Mouse (Mus musculus) CH12.LX (cell line): ENCODE results near the gene Zscan29. TPM values are rescaled to one million over a fixed set of nuclear protein-coding genes. Genes with fewer than 3 reads are reported as not detected.
"Not testable (repeated sequence)": the region's sequence is repeated elsewhere in the genome, so short reads cannot be mapped to it uniquely, and the experiment has no call there.

ENCODE experiments used
- DNase-seq: peaks from one replicate; pipeline ENCODE4 v3.0.0-alpha.2; 2013; ENCODE audit errors: extremely low read depth
- H3K27ac ChIP-seq: 2 replicates; pipeline ENCODE4 v1.5.1; 2012; ENCODE audit warnings: low read depth, mild to moderate bottlenecking, control low read depth, moderate library complexity; ENCODE audit not compliant: insufficient read depth
- H3K27me3 ChIP-seq: replicated peaks from 2 replicates; pipeline ENCODE3; 2012; ENCODE audit warnings: inconsistent platforms
- H3K36me3 ChIP-seq, 2 experiments: replicated peaks in 1 of 2; 2 replicates each; pipeline versions ENCODE3 to v1.6.1; 2012; ENCODE audit warnings: inconsistent platforms in 1 of 2, low read length in 1 of 2, mild to moderate bottlenecking in 1 of 2, mixed read lengths in 1 of 2, moderate library complexity in 1 of 2; ENCODE audit not compliant: control insufficient read depth in 1 of 2, insufficient read depth in 1 of 2
- H3K4me1 ChIP-seq, 2 experiments: 2 replicates each; pipeline ENCODE4 v1.6.1; 2012; ENCODE audit warnings: inconsistent platforms in 1 of 2, moderate library complexity in 1 of 2; ENCODE audit not compliant: insufficient read depth in 2 of 2, control insufficient read depth in 1 of 2
- H3K4me2 ChIP-seq: 2 replicates; pipeline ENCODE4 v1.6.1; 2012; ENCODE audit warnings: low read depth, mild to moderate bottlenecking, control low read depth; ENCODE audit not compliant: poor library complexity, insufficient read depth, severe bottlenecking
- H3K4me3 ChIP-seq, 3 experiments: fragments of 150-350 bp in 1 of 3; sonication (generic) in 1 of 3; replicated peaks in 1 of 3; 2 replicates each; pipeline versions ENCODE3 to v1.5.1; 2011 to 2012; ENCODE audit warnings: low read depth in 2 of 3, low read length in 2 of 3, mild to moderate bottlenecking in 2 of 3, moderate library complexity in 2 of 3, control low read depth in 1 of 3, improper control_type of control experiment in 1 of 3, inconsistent platforms in 1 of 3, mixed read lengths in 1 of 3; ENCODE audit not compliant: poor library complexity in 1 of 3
- H3K79me2 ChIP-seq: replicated peaks from 2 replicates; pipeline ENCODE4 v1.6.1; 2012; ENCODE audit warnings: mild to moderate bottlenecking, moderate library complexity; ENCODE audit not compliant: control insufficient read depth, poor library complexity, insufficient read depth, severe bottlenecking; ENCODE audit errors: extremely low read depth
- H3K9ac ChIP-seq: 2 replicates; pipeline ENCODE4 v1.6.1; 2012; ENCODE audit warnings: low read depth, mild to moderate bottlenecking, control low read depth, moderate library complexity; ENCODE audit not compliant: insufficient read depth
- H3K9me3 ChIP-seq: replicated peaks from 2 replicates; pipeline ENCODE3; 2012; ENCODE audit warnings: low read length, inconsistent platforms, mixed read lengths
- BHLHE40 ChIP-seq: IDR thresholded peaks from 2 replicates; pipeline ENCODE4 v1.6.1; 2011; ENCODE audit warnings: mild to moderate bottlenecking, low read depth, low read length, improper control_type of control experiment
- CTCF ChIP-seq, 2 experiments: IDR thresholded peaks in 1 of 2; conservative IDR thresholded peaks in 1 of 2; 2 replicates each; pipeline ENCODE4 v1.5.1; 2011 to 2012; ENCODE audit warnings: low read depth in 2 of 2, low read length in 2 of 2, improper control_type of control experiment in 1 of 2, inconsistent platforms in 1 of 2, mild to moderate bottlenecking in 1 of 2, moderate library complexity in 1 of 2
- ETS1 ChIP-seq: conservative IDR thresholded peaks from 2 replicates; pipeline ENCODE4 v1.6.1; 2012; ENCODE audit warnings: low read depth, mild to moderate bottlenecking, inconsistent platforms, low read length, improper control_type of control experiment, moderate library complexity
- HCFC1 ChIP-seq: IDR thresholded peaks from 2 replicates; pipeline ENCODE4 v1.6.1; 2012; ENCODE audit warnings: low read depth, mild to moderate bottlenecking, inconsistent platforms, low read length, improper control_type of control experiment
- IRF4 ChIP-seq: IDR thresholded peaks from 2 replicates; pipeline ENCODE4 v1.6.1; 2014; ENCODE audit warnings: low read depth, mild to moderate bottlenecking, inconsistent platforms, low read length, improper control_type of control experiment
- JUN ChIP-seq: IDR thresholded peaks from 2 replicates; pipeline ENCODE4 v1.6.1; 2011; ENCODE audit warnings: low read depth, mild to moderate bottlenecking, low read length, improper control_type of control experiment, moderate library complexity; ENCODE audit not compliant: insufficient read depth
- JUND ChIP-seq: conservative IDR thresholded peaks from 2 replicates; pipeline ENCODE4 v1.6.1; 2011; ENCODE audit warnings: low read depth, low read length, improper control_type of control experiment
- MYC ChIP-seq: IDR thresholded peaks from 2 replicates; pipeline ENCODE4 v1.6.1; 2011; ENCODE audit warnings: low read depth, mild to moderate bottlenecking, improper control_type of control experiment, low read length
- NRF1 ChIP-seq: IDR thresholded peaks from 2 replicates; pipeline ENCODE4 v1.6.1; 2014; ENCODE audit warnings: low read depth, mild to moderate bottlenecking, inconsistent platforms, low read length, improper control_type of control experiment, moderate library complexity
- PAX5 ChIP-seq: IDR thresholded peaks from 2 replicates; pipeline ENCODE4 v1.6.1; 2012; ENCODE audit warnings: low read length, inconsistent platforms, mixed read lengths
- POLR2A ChIP-seq: IDR thresholded peaks from 2 replicates; pipeline ENCODE4 v1.6.1; 2011; ENCODE audit warnings: low read depth, mild to moderate bottlenecking, improper control_type of control experiment, low read length
- POLR2AphosphoS2 ChIP-seq: IDR thresholded peaks from 2 replicates; pipeline ENCODE4 v1.6.1; 2011; ENCODE audit warnings: low read depth, low read length, improper control_type of control experiment
- SIN3A ChIP-seq: IDR thresholded peaks from 2 replicates; pipeline ENCODE4 v1.6.1; 2012; ENCODE audit warnings: low read length, improper control_type of control experiment, inconsistent platforms
- TCF12 ChIP-seq: IDR thresholded peaks from 2 replicates; pipeline ENCODE4 v1.6.1; 2014; ENCODE audit warnings: low read depth, mild to moderate bottlenecking, inconsistent platforms, low read length, improper control_type of control experiment
- UBTF ChIP-seq: IDR thresholded peaks from 2 replicates; pipeline ENCODE4 v1.6.1; 2012; ENCODE audit warnings: low read depth, mild to moderate bottlenecking, inconsistent platforms, low read length, improper control_type of control experiment, moderate library complexity
- ZMIZ1 ChIP-seq: IDR thresholded peaks from 2 replicates; pipeline ENCODE4 v1.6.1; 2012; ENCODE audit warnings: low read depth, mild to moderate bottlenecking, inconsistent platforms, low read length, improper control_type of control experiment
- ZNF384 ChIP-seq: IDR thresholded peaks from 2 replicates; pipeline ENCODE4 v1.6.1; 2012; ENCODE audit warnings: low read depth, low read length, improper control_type of control experiment, inconsistent platforms
- dilution Hi-C: fragments of 300-500 bp; cut with MboI; formaldehyde crosslinking; loops from 2 replicates; pipeline ENCODE4 v1.14.3; 2020; ENCODE audit warnings: low sequenced_read_pairs; ENCODE audit not compliant: extremely low pct_unique_long_range_greater_than_20kb, extremely low pct_ligation_motif_present
- in situ Hi-C: fragments of 300-500 bp; cut with MboI; formaldehyde crosslinking; loops from 3 replicates; pipeline ENCODE4 v1.14.3; 2019; ENCODE audit warnings: low sequenced_read_pairs, low pct_ligation_motif_present, low pct_unique_long_range_greater_than_20kb, mixed read lengths
- polyA plus RNA-seq: library from polyadenylated mRNA; unstranded; fragments of >175 nt; gene quantifications from 2 replicates; pipeline ENCODE4 v1.2.1, GENCODE M21; 2012; ENCODE audit warnings: low read depth; ENCODE audit not compliant: insufficient read length
- total RNA-seq, 2 experiments: library from RNA; depleted of rRNA; stranded (reverse); fragments of 300-350 nt in 1 of 2; fragments of >200 nt in 1 of 2; gene quantifications; 2 replicates each; pipeline ENCODE4 v1.2.3; 2012 to 2014

Zscan29 gene
- total and polyA plus RNA-seq, 3 experiments, result 4.9 to 7.3 (median 6.8) TPM

DNA sequence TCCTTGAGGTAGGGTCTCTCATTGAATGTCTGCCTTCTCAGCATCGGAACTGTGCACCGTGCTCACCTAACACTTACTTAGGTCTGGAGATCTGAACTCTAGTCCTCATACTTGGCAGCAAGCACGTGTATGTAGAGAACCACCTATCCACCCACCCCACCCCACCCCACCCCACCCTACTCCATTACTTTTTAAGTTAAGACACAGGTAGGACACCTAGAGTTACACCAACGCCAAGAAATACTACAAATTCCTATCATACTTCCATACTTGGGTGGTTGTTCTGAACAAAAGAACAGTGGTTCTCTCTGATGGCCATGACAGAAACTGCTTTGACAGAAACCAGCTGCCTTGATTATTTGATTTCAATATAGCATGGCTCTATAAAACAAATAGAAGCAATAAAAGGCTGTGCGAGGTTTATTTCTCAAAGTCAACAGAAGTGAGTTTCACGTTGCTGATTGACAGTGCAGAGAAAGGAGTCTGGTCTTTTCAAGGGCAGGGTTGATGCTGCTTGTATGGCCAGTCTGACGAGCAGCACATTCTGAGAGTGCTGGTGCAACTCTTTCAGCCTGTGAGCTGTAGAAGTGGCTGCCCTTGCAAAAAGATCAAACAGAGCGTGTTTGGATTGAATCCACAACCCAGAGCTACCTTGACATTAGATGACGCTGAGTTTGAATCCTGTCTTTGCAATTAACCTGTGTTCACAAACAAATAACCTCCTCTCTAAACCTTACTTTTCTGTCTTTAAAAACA, 41.9 kb downstream of the Zscan29 start:
- dilution Hi-C loops (no loop called here), in situ Hi-C loops (no loop called here)
- Histone ChIP-seq H3K9me3 (no peaks in the 10 kb centered on the region), H3K4me3 (no peak overlapping the region), H3K27me3 (no peaks in the 10 kb centered on the region), H3K4me1 (no peaks in the 10 kb centered on the region), H3K79me2 (no peaks in the 10 kb centered on the region), H3K27ac (no peak overlapping the region), H3K4me2 (no peak overlapping the region), H3K9ac (no peak overlapping the region), H3K36me3 (no peaks in the 10 kb centered on the region)
- TF ChIP-seq JUN, result no peak
- TF ChIP-seq POLR2AphosphoS2, result no peak
- TF ChIP-seq POLR2A, result no peak
- TF ChIP-seq BHLHE40, result no peak
- no peak for TF ChIP-seq ETS1
- TF ChIP-seq ZNF384, result no peak
- TF ChIP-seq CTCF (conservative IDR thresholded peaks at IDR 0.05 in 1 of 2, IDR thresholded peaks at IDR 0.05 in 1 of 2; ENCODE audit: low read depth in 2 of 2, low read length in 2 of 2), result no peak
- no peak for TF ChIP-seq HCFC1
- no peak for TF ChIP-seq MYC
- no peak for TF ChIP-seq IRF4
- no peak for DNase-seq

DNA sequence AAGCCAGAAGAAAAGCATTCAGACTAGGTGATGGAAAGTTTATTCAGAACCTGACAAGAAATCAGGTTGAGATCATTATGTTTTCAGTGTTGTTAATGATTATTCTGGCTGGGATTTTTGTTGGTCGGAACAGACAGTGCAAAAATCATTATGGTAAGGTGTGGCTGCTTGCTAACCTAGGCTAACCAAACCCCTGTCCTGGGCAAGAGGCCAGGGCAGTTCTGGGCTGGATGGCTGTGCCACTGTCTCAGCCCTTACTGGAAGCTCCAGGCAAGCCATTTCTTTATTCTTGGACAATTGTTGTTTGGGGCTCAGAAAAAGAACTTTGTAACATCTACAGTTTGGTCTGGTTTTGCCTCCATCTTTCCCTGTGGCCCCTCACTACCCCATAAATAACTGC, 43.4 kb downstream of the Zscan29 start:
- in situ Hi-C loops, result no loop called here
- no peaks in the 10 kb centered on the region for H3K79me2 ChIP-seq
- dilution Hi-C loops, result no loop called here
- no peak overlapping the region for H3K4me3 ChIP-seq
- TF ChIP-seq HCFC1 (no peak), JUND (no peak), PAX5 (no peak), POLR2A (no peak), JUN (no peak), SIN3A (no peak), ZMIZ1 (no peak), TCF12 (no peak), UBTF (no peak), NRF1 (no peak)
- H3K27me3 ChIP-seq, result no peaks in the 10 kb centered on the region
- H3K4me1 ChIP-seq, result no peaks in the 10 kb centered on the region
- no peak for DNase-seq
- no peak overlapping the region for H3K4me2 ChIP-seq
- H3K27ac ChIP-seq, result no peak overlapping the region
- H3K36me3 ChIP-seq, result no peaks in the 10 kb centered on the region
- no peak overlapping the region for H3K9ac ChIP-seq
- no peaks in the 10 kb centered on the region for H3K9me3 ChIP-seq

- DNase-seq, dilution Hi-C loops: not testable (repeated sequence)
Observed at GRCm38 (mm10) chr2:121126302-121126701, 44.6 kb downstream of the Zscan29 start.

More at GRCm38 (mm10) chr2:121126302-121126701, 44.6 kb downstream of the Zscan29 start:
- H3K27me3 ChIP-seq, H3K4me3 ChIP-seq, H3K9ac ChIP-seq, in situ Hi-C loops, H3K36me3 ChIP-seq, H3K4me2 ChIP-seq, H3K79me2 ChIP-seq, H3K27ac ChIP-seq, H3K9me3 ChIP-seq, H3K4me1 ChIP-seq: not testable (repeated sequence)
